Mouse (Mus musculus) lung, adult 2 months (tissue): ENCODE results near the gene Pth. TPM values are rescaled to one million over a fixed set of nuclear protein-coding genes. Genes with fewer than 3 reads are reported as not detected.

ENCODE experiments used
- DNase-seq: peaks from one replicate; pipeline ENCODE4 v3.0.0; 2022
- H3K4me1 ChIP-seq: fragments of 200-500 bp; 2 replicates; pipeline ENCODE4 v1.6.1; 2011; ENCODE audit warnings: low read length; ENCODE audit not compliant: control insufficient read depth, insufficient read depth
- H3K4me3 ChIP-seq: fragments of 200-500 bp; replicated peaks from 2 replicates; pipeline ENCODE3; 2011; ENCODE audit warnings: low read depth, mild to moderate bottlenecking, control low read depth, low read length; ENCODE audit errors: extremely low read depth
- CTCF ChIP-seq: fragments of 200-500 bp; IDR thresholded peaks from 2 replicates; pipeline ENCODE4 v1.5.1; 2011; ENCODE audit warnings: mild to moderate bottlenecking, low read length, control low read depth; ENCODE audit not compliant: insufficient read depth
- POLR2A ChIP-seq: fragments of 200-500 bp; IDR thresholded peaks from 2 replicates; pipeline ENCODE4 v1.6.1; 2011; ENCODE audit warnings: low read depth, mild to moderate bottlenecking, control low read depth, low read length, borderline replicate concordance; ENCODE audit errors: extremely low read depth
- WGBS: fragments of 180-500 bp; shearing (Covaris S2); methylation state at CpG from one replicate; pipeline ENCODE4 v1.1.7; 2018; 5-methylcytosine and 5-hydroxymethylcytosine counted together
- polyA plus RNA-seq: library from polyadenylated mRNA; depleted of rRNA; stranded (reverse); fragments of >200 nt; gene quantifications from 2 replicates; pipeline ENCODE4 v1.2.3, GENCODE M21; 2012; rRNA removed

The Pth gene
- polyA plus RNA-seq, 1 experiment, result not detected

DNA sequence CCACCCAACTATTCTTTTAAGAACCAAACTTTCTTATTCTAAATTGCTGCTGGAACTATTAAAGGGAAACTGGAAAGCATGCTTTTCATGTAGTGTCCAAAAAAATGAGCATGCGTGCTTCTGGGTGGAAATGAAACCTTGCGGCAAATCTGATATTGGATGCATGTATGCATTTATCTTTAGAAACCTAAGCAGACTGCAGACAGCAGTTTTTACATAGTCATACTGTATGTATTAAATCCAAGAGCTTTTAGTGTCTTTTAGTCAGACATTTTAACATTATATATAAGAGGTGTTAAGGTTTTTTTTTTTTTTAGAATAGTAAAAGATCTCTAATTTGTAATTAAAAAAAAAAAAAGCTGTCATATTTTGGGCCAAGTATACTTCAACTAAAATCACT lies 40.7 kb downstream of the Pth start:
- no peak for DNase-seq
- 94% methylated on average over 2 of the region's 2 CpGs for WGBS
- TF ChIP-seq CTCF (no peak), POLR2A (no peak)
- Histone ChIP-seq H3K4me3 (no peak overlapping the region), H3K4me1 (no peaks in the 10 kb centered on the region)

DNA sequence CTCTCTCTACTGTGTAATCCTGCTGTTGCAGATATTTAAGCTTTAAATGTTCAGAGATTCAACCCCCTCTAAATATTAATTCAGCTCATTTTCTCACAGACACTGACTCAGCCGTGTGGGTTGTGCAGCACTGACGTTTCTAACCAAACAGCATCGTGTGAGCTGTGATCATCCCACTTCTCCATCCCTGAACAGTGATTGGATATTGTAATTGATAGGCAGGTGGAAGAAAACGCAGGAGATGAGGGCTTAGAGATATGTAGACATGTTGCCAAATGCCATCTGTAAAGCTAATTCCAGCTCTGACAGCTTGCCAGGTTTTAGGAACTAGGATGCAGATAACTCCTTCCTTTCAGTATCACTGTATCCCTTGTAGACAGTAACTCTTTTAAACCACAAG lies 41.1 kb downstream of the Pth start:
- no peaks in the 10 kb centered on the region for H3K4me1 ChIP-seq
- H3K4me3 ChIP-seq, result no peak overlapping the region
- TF ChIP-seq CTCF (no peak), POLR2A (no peak)
- WGBS, result 28% methylated on average over 4 of the region's 4 CpGs
- DNase-seq, result no peak

Other genes with a start within 250 kb of the Pth start
- 4.6 and 15.8 TPM in 2 replicates for gene Arntl, start 181.1 kb downstream of the Pth start, polyA plus RNA-seq
- gene Btbd10, start 19.2 kb downstream of the Pth start, polyA plus RNA-seq, result 10.4 and 11.7 TPM in 2 replicates
- 7.7 and 16.9 TPM in 2 replicates for gene Far1, start 125.3 kb upstream of the Pth start, polyA plus RNA-seq